Mouse (Mus musculus) megakaryocyte, embryonic 14.5 days (primary cell): Measurements from ENCODE around the gene Crybg1.

ENCODE experiments used
- FLI1 ChIP-seq: IDR thresholded peaks from 2 replicates; pipeline ENCODE4 v1.6.1; 2012; ENCODE audit warnings: low read length, inconsistent platforms, mixed read lengths
- GATA1 ChIP-seq: IDR thresholded peaks from 3 replicates; pipeline ENCODE4 v1.6.1; 2012; ENCODE audit warnings: mixed read lengths, low read length, inconsistent platforms, borderline replicate concordance

- TF ChIP-seq GATA1 (no peak), FLI1 (no peak)
These were observed 229.7 kb downstream of the Crybg1 start for GRCm38 (mm10) chr10:43918696-43919608.
